Mouse (Mus musculus): ENCODE measurements around the gene Slc4a1. TPM values are rescaled to one million over a fixed set of nuclear protein-coding genes. Genes with fewer than 3 reads are reported as not detected.
"Not testable (repeated sequence)": the region's sequence is repeated elsewhere in the genome, so short reads cannot be mapped to it uniquely, and the experiment has no call there.

Gene Slc4a1
- total RNA-seq (2021): 1 to 10 TPM in 1 of 2 experiments, under 1 TPM in 1; 0.47 to 1.2 TPM

DNA sequence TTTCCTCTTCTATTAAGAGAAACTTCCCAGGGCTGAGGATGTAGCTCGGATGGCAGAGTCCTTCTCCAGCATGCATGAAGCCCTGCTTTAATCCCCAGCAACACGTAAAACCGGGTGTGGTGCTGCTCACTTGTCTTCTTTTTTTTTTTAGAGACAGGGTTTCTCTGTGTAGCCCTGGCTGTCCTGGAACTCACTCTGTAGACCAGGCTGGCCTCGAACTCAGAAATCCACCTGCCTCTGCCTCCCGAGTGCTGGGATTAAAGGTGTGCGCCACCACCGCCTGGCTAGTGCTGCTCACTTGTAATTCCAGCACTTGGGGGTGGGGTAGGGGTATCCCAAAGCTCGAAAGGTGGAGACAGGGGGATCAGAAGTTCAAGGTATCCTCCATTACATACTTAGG is at the start of gene Slc4a1:
TSS of gene Slc4a1 (minus strand) at position 101 of the 400 bp plus-strand sequence.
- DNase-seq (ENCODE audit: extremely low spot score in 1 of 2, low spot score in 2 of 2); intact Hi-C loops (cut with DNase I): not testable (repeated sequence)

DNA sequence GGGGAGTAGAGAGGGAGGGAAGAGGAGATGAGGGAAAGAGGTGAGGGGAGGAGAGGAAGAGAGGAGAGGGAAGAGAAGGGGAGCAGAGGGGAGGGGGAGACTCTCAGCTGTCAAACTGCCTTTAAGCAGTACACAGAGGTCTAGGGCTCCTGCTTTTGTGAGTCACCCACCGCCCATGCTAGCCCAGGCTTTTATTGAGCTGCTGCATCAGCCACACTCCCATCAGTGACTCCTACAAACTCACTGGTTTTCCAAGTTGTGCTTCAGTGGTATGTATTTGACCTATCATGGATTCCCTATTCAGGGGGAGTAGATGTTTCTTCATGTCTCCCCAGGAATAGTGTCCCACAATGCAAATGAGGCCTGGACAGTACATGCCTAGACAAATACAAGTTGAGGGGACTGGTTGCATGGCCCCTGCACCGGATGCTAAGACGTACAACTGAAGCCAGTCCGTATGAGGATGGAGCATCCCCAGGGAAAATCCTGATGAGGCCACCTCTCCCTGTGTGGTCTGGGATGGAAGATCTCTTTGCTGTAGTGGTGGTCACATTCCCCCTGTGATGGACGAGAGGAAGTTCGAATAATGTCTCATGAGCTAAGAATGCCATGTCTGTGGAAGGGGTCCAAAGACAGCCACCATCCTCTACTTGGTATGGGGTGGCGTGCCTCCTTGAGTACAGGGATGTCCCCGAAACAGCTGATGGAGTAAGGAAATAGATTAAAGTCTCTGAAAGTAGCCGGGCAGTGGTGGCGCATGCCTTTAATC is 49.2 kb upstream of the Slc4a1 start:
- DNase-seq (ENCODE audit: extremely low spot score in 1 of 2, low spot score in 2 of 2): peak in 1 of 2 experiments; percentile 9
- intact Hi-C loops (cut with DNase I): no loop called here

DNA sequence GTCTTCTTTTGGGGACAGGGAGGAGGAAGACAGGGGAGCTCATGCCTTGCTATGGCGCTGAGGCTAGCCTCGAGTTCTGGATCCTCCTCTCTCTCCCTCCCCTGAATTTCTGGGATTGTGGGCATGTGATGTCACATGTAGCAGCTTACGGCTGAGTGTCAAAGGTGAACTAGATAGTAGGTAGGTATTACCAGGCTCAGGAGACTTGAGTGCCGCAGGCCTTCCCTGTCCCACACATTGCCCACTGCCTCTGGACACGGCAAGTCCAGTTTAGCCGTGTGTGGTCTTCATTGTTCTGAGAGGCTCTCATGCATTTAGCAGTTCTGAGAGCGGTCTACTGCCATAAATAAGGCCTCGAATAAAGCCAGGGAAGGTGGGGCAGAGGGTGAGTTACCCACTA is 47.1 kb upstream of the Slc4a1 start:
- DNase-seq (ENCODE audit: extremely low spot score in 1 of 2, low spot score in 2 of 2): peak in 1 of 2 experiments; percentile 4
- intact Hi-C loops (cut with DNase I): no loop called here

DNA sequence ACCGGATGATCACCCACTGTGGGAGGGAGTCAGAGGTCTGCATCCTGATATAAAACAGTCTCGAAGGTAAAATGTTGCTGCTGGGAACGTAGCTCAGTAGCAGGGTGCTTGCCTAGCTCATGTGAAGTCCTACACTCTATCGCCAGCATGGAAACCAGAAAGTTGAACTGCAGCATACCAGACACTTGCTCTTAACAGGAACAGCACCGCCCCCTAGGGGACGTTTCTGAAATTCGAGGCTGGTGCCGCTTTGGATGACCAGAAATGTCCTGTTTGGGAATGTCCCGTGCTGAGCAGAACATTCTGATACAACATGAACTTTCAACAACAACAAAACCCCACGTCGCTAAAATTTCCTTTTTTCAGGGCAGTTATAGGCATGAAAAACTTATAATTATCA is 45.7 kb upstream of the Slc4a1 start:
- peak; percentile 85 to 90 for DNase-seq (ENCODE audit: extremely low spot score in 1 of 2, low spot score in 2 of 2)
- intact Hi-C loops (cut with DNase I): loop anchor here (2.0 kb wide), 1 partner anchor 103 kb away; no protein-coding TSS in a partner anchor

DNA sequence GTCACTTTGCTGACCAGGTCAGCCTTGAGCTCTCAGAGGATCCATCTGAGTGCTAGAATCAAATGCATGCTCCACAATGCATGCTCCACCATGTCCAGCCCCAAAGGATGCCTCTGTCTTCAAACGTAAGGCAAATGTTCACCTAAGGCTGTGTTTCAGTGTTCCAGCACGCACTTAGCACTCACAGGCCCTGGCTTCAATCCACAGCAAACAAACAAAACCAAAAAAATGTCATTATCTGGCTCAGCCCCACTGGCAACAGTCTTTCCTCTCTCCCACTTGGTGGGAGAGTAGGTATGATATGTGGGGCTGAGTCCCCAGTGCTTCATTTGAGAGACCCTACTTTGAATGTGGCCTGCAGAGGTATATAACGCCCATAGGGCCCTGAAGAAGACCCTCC is 45.1 kb upstream of the Slc4a1 start:
- no peak for DNase-seq (ENCODE audit: extremely low spot score in 1 of 2, low spot score in 2 of 2)
- intact Hi-C loops (cut with DNase I): loop anchor here (2.0 kb wide), 1 partner anchor 102 kb away; no protein-coding TSS in a partner anchor

DNA sequence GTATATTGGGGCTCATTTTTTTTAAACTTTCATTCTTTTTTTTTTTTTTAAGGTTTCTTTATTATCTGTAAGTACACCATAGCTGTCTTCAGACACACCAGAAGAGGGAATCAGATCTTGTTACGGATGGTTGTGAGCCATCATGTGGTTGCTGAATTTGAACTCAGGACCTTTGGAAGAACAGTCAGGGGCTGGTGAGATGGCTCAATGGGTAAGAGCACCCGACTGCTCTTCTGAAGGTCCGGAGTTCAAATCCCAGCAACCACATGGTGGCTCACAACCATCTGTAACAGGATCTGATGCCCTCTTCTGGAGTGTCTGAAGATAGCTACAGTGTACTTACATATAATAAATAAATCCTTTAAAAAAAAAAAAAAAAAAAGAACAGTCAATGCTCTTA is 44.3 kb upstream of the Slc4a1 start:
- not testable (repeated sequence) for DNase-seq (ENCODE audit: extremely low spot score in 1 of 2, low spot score in 2 of 2)
- intact Hi-C loops (cut with DNase I): loop anchor here (2.0 kb wide), 1 partner anchor 102 kb away; no protein-coding TSS in a partner anchor

DNA sequence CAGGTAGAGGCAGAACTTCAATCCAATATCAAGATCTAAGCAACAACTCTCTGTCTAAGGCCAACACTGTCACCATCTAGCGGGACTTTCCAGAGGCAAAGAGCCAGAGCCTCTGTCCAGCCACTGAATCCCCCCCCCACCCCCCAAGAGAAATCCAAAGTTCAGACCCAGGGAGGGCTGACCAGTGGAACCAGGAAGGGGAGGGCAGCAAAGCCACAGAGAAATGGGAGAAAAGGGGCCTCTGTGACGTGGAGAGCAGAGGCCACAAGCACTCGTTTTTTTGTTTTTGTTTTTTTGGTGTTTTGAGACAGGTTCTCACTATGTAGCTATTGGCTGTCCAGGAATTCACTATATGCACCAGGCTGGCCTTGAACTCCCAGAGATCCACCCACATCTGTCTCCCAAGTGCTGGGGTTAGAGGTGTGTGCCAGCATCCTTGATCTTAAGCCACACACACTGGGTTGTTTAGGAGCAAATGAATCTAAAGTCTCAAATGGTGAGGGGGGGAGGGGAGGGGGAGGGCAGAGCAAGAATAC is 43.9 kb upstream of the Slc4a1 start:
- intact Hi-C loops (cut with DNase I): loop anchor here (2.0 kb wide), 1 partner anchor 101 kb away; no protein-coding TSS in a partner anchor
- no peak for DNase-seq (ENCODE audit: extremely low spot score in 1 of 2, low spot score in 2 of 2)

DNA sequence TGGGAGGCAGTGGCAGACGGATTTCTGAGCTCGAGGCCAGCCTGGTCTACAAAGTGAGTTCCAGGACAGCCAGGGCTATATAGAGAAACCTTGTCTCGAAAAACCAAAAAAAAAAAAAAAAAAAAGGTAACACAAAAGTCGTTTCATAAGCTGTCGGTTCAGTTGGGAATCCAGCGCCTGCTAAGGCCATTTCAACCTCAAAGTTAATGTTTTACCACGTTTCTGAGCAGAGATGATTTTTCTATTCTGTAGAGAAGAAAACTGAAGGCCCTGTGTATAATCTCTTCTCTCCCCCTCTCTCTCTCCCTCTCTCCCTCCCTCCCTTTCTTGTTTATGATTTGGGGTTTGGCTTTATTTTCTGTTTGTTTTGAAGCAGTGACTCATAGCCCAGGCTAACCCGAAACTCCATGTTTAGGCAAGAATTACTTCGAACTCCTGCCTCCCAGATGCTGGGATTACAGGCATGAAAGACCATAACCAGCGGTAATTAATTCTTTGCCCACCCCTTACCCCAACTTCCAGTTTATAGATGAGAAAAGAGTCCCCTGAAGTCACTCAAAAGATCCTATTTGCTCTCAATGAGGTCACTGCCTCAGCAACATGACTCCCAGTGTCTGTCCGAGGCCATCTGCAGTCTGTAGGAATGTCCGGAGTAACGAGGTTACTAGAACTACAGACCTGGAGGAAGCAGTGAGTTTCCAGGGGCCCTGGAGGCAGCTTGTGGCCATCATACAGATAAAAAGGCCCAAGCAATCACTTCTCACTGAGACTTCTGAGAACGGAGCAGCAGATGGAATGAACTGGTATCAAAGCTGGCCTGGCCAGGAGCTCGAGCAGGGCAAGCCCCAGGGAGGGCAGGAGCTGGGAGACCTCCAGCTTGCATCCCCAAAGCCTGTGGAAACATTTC is 43.1 kb upstream of the Slc4a1 start:
- DNase-seq (ENCODE audit: extremely low spot score in 1 of 2, low spot score in 2 of 2): no peak
- intact Hi-C loops (cut with DNase I): no loop called here

DNA sequence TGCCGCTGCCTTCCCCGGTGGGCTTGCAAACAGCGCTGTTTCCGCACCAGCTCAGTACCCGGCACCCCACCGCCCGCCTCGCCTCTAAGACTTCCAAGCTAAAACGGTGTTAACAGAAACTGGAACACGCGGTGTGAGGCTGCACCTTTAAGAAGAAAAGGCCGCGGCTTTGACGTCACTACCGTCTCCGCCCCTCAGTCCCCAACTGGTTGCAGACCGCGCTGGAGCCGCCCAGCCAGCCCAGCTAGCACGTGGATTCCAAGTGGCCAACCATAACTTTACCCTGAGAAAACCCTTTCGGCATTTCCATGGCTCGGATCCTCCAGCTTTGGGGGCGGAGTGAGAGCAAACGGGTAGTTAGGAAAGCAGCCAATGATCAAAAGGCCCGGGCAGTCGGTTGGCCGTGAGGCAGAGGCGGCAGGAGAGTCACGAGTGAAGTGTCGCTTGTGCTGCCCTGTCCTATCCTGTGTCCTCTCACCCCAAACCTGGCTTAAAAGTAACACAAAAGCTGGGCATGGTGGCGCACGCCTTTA is 42.4 kb upstream of the Slc4a1 start:
- DNase-seq (ENCODE audit: extremely low spot score in 1 of 2, low spot score in 2 of 2): peak; percentile 97 to 98
- intact Hi-C loops (cut with DNase I): no loop called here

DNA sequence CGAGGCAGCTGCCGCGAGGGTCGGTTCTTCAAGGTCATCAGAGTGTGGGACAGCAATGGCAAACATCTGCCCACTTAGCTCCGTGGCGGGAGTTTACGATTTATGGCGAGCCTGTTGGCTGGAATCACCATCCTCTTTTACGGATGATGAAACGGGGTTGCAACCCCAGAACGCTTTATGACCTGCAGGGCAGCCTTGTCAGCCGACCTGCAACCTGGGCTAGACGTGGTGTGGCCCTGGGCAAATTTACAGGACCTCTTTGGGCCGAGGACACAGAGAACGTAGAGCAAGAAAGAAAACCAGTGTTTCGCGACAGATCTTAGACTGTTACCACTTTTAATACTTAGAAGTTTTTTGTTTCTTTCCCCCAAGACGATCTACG is 41.8 kb upstream of the Slc4a1 start, which contains the start of gene Slc25a39:
TSS of gene Slc25a39 (minus strand) at position 113 of the 382 bp plus-strand sequence.
- intact Hi-C loops (cut with DNase I): loop anchor here (2.0 kb wide), 1 partner anchor 89 kb away; the partner anchor contains the start of gene Ubtf
- DNase-seq (ENCODE audit: extremely low spot score in 1 of 2, low spot score in 2 of 2): no peak

DNA sequence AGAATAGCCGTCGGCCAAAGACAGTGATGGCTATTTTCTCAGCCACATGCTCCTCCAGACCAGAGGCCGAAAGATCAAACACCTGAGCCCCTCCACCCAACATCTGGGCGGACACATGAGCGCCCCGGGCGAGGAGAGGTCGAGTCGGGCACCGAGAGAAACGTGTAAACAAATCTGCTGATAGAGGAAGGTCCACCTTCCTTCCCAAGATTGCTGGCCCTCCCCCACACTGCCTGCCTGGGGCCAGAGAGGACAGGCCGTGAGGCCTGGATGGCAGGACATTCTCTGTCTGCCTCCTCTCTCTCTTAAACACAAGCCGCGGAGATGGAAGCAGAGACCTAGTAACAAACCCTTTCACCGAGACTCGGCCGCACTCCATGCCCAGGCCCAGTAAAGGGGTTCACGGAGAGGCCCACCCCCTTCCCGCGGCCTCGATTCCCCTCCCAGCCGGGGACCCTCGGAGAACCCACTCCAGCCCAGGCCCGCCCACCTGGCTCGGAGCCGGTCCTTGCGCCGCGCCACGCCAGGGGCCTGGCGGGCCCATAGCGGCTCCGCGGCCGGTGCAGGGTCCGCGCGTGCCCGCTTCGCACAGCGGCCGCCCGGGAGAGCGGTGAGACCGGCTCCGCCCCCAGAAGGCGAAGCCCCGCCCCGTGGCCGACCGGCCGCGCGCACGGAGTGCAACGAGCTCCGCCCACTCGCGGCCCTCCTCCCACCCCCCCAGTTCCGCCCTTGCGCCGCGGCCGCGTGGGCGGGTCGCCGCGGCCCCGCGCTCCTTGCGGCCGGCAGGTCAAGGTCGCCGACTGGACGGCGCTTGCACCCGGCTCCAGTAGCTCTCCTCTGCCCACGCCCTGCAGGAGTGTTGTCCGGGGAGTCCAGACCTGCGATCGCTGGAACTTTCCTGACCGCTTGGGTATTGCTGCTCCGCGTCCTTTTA is 41.2 kb upstream of the Slc4a1 start:
- peak; percentile 77 to 95 for DNase-seq (ENCODE audit: extremely low spot score in 1 of 2, low spot score in 2 of 2)

DNA sequence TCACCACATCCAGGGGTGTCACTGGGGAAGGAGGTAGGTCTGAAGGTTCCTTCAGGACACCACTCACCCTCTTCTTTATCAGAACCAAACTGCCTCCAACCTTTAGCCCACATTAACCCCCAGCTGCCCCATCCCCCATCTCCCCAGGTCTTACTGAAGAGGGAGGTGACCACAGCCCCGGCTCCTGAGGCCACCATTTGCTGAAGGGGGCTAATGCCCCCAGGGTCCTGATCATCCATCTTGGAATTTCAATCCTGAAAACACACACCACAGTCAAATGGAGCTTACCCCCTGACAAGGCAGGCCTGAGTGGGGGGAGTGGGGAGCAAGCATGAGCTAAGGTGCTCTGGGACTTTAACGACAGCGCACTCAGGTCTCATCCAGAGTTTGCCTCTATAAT is 40.4 kb upstream of the Slc4a1 start:
- no peak for DNase-seq (ENCODE audit: extremely low spot score in 1 of 2, low spot score in 2 of 2)
- intact Hi-C loops (cut with DNase I): loop anchor here (2.0 kb wide), 1 partner anchor 88 kb away; the partner anchor contains the start of gene Ubtf

More for the DNA sequence above, 41.2 kb upstream of the Slc4a1 start:
- intact Hi-C loops (cut with DNase I): loop anchor here (2.0 kb wide), 1 partner anchor 88 kb away; the partner anchor contains the start of gene Ubtf

DNA sequence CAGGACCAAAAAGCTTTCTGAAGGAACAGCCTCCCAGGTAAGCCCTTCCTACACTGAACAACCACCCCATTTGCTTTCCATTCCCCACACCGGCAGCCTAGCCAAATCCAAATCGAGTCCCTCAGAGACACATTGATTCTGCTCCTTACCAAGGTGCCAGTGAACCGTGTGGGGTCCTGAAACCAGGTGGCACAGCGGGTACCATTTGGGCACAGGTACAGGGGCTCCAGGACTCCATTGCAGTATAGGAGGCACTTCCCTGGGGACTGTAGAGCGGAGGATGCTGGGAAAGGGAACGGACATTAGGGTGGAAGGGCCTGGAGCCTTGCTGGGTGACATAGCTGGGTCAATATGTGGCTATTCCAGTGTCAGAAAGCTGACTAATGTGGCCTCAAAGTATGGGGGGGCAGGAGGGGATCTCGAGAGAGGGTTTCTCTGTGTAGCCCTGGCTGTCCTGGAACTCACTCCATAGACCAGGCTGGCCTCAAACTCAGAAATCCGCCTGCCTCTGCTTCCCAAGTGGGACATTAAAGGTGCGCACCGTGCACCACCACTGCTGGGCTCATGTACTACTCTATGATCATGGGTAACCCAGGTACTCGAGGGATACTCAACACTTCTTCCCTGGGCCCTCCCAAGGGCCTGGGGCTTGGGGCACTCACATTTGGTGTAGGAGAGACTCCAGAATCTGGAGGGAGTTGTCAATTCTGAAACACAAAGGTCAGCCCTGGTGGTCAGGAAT is 39.7 kb upstream of the Slc4a1 start:
- intact Hi-C loops (cut with DNase I): loop anchor here (2.0 kb wide), 1 partner anchor 87 kb away; the partner anchor contains the start of gene Ubtf
- DNase-seq (ENCODE audit: extremely low spot score in 1 of 2, low spot score in 2 of 2): no peak

DNA sequence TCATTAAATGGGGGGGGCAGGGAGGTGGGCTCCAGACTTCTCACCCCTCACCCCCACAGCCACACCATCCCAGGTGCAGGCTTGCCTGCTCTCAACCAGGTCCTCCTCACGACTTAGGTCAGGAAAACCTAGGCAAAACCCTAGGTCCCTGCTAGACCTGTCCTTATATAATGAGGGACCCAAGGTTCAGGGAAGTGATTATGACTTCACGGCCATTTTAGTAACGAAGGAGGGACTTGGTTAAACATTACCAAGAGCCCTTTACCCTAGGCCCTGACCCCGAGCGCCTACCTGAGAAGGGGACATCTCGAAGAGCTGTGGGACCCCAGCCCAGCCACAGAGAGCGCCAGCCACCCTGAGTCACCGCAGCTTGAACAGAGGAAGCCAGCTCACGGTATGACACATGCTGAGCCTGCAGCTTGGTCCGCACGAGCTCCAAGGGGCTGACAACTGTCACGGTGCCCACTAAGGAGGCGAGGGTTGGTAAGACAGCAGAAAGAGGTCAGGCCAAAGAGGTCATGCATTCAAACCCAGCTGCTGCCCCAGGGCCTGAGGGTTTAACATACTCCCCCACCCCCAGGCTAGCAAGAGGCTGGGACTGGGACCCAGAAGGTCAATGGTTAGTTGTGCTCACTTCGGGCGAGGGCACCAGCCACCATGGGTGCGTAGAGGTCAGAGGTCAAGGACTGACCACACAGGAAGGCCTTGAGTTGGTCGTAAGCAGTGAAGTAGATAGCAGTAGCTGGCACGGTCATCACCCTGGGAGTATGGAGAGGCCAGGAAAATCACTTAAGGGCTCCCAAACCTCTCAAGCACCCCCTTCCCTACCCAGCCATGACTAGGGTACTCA is 38.4 kb upstream of the Slc4a1 start:
- DNase-seq (ENCODE audit: extremely low spot score in 1 of 2, low spot score in 2 of 2): no peak
- intact Hi-C loops (cut with DNase I): loop anchor here (5.0 kb wide), 1 partner anchor 33 kb away; no protein-coding TSS in a partner anchor

DNA sequence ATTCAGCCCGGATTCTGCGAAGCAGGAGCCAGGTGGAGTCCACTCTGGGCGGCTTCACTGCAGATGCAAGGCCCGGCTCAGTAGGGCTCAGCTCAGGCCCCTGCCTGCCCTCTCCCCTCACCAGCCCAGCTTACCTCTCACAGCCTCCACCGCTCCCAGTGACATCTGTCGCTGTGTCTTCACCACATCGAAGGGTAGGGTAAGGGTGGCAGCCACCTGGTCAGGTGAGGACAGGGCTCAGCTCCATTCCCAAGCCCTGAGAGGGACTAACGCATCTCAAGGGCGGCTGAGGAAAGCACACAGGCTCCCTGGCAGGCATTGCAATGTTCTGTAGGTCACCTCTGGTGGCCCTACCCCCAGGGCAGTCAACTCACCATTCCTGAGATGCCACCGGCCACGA is 37.7 kb upstream of the Slc4a1 start:
- intact Hi-C loops (cut with DNase I): loop anchor here (5.0 kb wide), 1 partner anchor 34 kb away; no protein-coding TSS in a partner anchor
- DNase-seq (ENCODE audit: extremely low spot score in 1 of 2, low spot score in 2 of 2): no peak
